Mouse (Mus musculus) C2C12 (cell line): ENCODE measurements around the gene Kbtbd12.

ENCODE experiments used
- CEBPB ChIP-seq: IDR thresholded peaks from one replicate; pipeline ENCODE4 v1.6.1; 2011; ENCODE audit warnings: low read depth, mild to moderate bottlenecking, control low read depth, moderate library complexity
- CTCF ChIP-seq: IDR thresholded peaks from one replicate; pipeline ENCODE4 v1.5.1; 2011; ENCODE audit not compliant: control insufficient read depth, insufficient read depth, insufficient read length
- FOSL1 ChIP-seq: IDR thresholded peaks from one replicate; pipeline ENCODE4 v1.8.0; 2011; ENCODE audit warnings: mild to moderate bottlenecking, low read length; ENCODE audit not compliant: poor library complexity, insufficient read depth, severe bottlenecking
- MAX ChIP-seq: IDR thresholded peaks from one replicate; pipeline ENCODE4 v1.6.1; 2011; ENCODE audit warnings: mild to moderate bottlenecking, control low read depth
- MYOD1 ChIP-seq: IDR thresholded peaks from one replicate; pipeline ENCODE4 v1.6.1; 2011; ENCODE audit warnings: low read depth; ENCODE audit not compliant: control insufficient read depth, insufficient read length
- MYOG ChIP-seq: IDR thresholded peaks from one replicate; pipeline ENCODE4 v1.6.1; 2011; ENCODE audit not compliant: control insufficient read depth, insufficient read length; ENCODE audit errors: extremely low read depth
- USF1 ChIP-seq: IDR thresholded peaks from one replicate; pipeline ENCODE4 v1.6.1; 2011; ENCODE audit warnings: low read depth, mild to moderate bottlenecking, control low read depth, moderate library complexity

DNA sequence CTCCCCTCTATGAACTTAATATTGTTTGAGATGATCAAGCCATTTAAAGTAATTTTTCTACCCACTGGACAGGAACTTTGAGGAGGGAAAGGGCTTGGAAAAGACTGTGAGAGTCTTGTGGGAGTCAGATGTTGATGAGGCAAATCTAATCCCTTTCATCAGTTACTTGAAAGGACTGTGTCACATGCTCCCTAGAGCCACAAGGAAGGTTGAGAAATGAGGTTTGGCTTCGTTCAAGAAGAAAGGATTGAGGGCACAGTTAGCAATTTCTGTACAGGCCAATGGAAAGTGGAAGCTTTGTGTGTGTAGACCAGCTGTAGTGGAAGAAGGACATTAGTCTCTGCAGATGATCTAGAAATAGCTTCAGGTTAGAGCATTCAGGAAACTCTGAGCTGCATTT lies 1.2 kb upstream of the Kbtbd12 start:
- TF ChIP-seq USF1 (no peak), MAX (no peak), CTCF (no peak), FOSL1 (no peak), MYOG (no peak), MYOD1 (no peak), CEBPB (no peak)
